Mouse (Mus musculus) CH12.LX (cell line): ENCODE results near the gene Rfx5.

ENCODE experiments used
- CHD1 ChIP-seq: IDR thresholded peaks from 2 replicates; pipeline ENCODE4 v1.6.1; 2012; ENCODE audit warnings: low read depth, low read length, improper control_type of control experiment, inconsistent platforms
- CHD2 ChIP-seq: IDR thresholded peaks from 2 replicates; pipeline ENCODE4 v1.6.1; 2011; ENCODE audit warnings: low read length, improper control_type of control experiment
- CTCF ChIP-seq, 2 experiments: IDR thresholded peaks in 1 of 2; conservative IDR thresholded peaks in 1 of 2; 2 replicates each; pipeline ENCODE4 v1.5.1; 2011 to 2012; ENCODE audit warnings: low read depth in 2 of 2, low read length in 2 of 2, improper control_type of control experiment in 1 of 2, inconsistent platforms in 1 of 2, mild to moderate bottlenecking in 1 of 2, moderate library complexity in 1 of 2
- EP300 ChIP-seq: IDR thresholded peaks from 2 replicates; pipeline ENCODE4 v1.6.1; 2011; ENCODE audit warnings: low read length, improper control_type of control experiment
- POLR2A ChIP-seq: IDR thresholded peaks from 2 replicates; pipeline ENCODE4 v1.6.1; 2011; ENCODE audit warnings: low read depth, mild to moderate bottlenecking, improper control_type of control experiment, low read length
- POLR2AphosphoS2 ChIP-seq: IDR thresholded peaks from 2 replicates; pipeline ENCODE4 v1.6.1; 2011; ENCODE audit warnings: low read depth, low read length, improper control_type of control experiment
- RAD21 ChIP-seq: IDR thresholded peaks from 2 replicates; pipeline ENCODE4 v1.6.1; 2011; ENCODE audit warnings: low read depth, mild to moderate bottlenecking, low read length, improper control_type of control experiment, moderate library complexity

DNA sequence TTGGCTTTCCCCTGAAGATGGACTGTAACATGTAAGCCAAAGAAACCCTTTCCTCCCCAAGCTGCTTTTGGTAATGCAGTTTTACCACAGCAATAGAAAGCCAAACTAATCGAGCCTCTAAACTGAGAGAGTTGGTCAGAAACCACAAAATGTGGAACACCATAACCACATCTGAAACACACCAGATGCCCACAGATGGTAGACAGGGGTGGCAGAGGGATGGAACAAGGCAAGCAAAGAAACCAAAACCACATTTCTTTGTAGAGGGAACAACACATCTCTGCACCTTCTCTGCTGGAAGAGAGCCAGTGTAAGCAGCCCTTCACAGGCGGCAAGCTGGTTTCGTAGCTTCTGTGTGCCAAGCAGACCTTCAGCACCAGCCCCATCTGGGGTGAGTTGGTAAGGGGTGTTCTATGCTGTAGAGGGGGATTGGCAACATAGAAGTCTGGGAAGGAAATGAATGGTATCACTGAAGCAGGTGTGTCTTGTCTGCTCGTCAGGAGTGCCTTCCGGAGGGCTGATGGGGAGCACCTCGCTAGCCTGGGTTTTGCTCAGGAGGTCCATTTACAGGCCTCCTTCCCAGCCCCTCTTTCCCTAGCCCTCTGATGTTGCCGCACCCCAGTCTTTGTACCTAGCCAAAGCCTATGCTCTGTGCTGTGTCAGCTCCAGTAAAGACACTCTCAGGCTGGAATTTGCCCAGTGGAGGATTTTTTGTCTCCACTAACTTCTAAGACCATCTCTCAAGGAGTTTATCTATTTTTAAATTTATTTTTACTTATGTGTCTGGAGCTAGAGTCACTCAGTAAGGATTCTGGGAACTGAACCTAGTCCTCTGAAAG lies 37.8 kb upstream of the Rfx5 start:
- no peak for TF ChIP-seq CHD2
- TF ChIP-seq CHD1, result no peak
- TF ChIP-seq POLR2AphosphoS2, result no peak
- no peak for TF ChIP-seq POLR2A
- TF ChIP-seq CTCF (conservative IDR thresholded peaks at IDR 0.05 in 1 of 2, IDR thresholded peaks at IDR 0.05 in 1 of 2; ENCODE audit: low read depth in 2 of 2, low read length in 2 of 2), result no peak
- TF ChIP-seq EP300, result no peak
- TF ChIP-seq RAD21, result no peak
